Mouse (Mus musculus) intestine, embryonic 15.5 days (tissue): ENCODE data around the gene 6430548M08Rik. TPM values are rescaled to one million over a fixed set of nuclear protein-coding genes. Genes with fewer than 3 reads are reported as not detected.

Experiments used
- ATAC-seq: fragments of 200-750 bp; cut with Nextera tagmentation; 2 replicates; pipeline ENCODE4 v1.8.0; 2017; ENCODE audit warnings: moderate TSS enrichment, moderate library complexity
- H3K27ac ChIP-seq: fragments of 300-500 bp; sonication (generic); 2 replicates; pipeline ENCODE4 v1.5.1; 2015; ENCODE audit warnings: mild to moderate bottlenecking, inconsistent platforms
- H3K27me3 ChIP-seq: fragments of 300-500 bp; sonication (generic); replicated peaks from 2 replicates; pipeline ENCODE4 v1.6.1; 2015; ENCODE audit warnings: inconsistent platforms
- H3K36me3 ChIP-seq: fragments of 300-500 bp; sonication (generic); 2 replicates; pipeline ENCODE4 v1.6.1; 2015; ENCODE audit warnings: inconsistent platforms
- H3K4me1 ChIP-seq: fragments of 300-500 bp; sonication (generic); replicated peaks from 2 replicates; pipeline ENCODE4 v1.6.1; 2015; ENCODE audit warnings: inconsistent platforms
- H3K4me2 ChIP-seq: fragments of 300-500 bp; sonication (generic); replicated peaks from 2 replicates; pipeline ENCODE4 v1.6.1; 2015; ENCODE audit warnings: mild to moderate bottlenecking, inconsistent platforms
- H3K4me3 ChIP-seq: fragments of 300-500 bp; sonication (generic); replicated peaks from 2 replicates; pipeline ENCODE4 v1.5.1; 2015; ENCODE audit warnings: inconsistent platforms
- H3K9ac ChIP-seq: fragments of 300-500 bp; sonication (generic); 2 replicates; pipeline ENCODE4 v1.6.1; 2015; ENCODE audit warnings: inconsistent platforms
- H3K9me3 ChIP-seq: fragments of 300-500 bp; sonication (generic); 2 replicates; pipeline ENCODE4 v1.6.1; 2016; ENCODE audit warnings: inconsistent platforms
- WGBS: fragments of 180-500 bp; shearing (Covaris S2); methylation state at CpG from one replicate; pipeline ENCODE4 v1.1.7; 2015; 5-methylcytosine and 5-hydroxymethylcytosine counted together
- polyA plus RNA-seq: library from polyadenylated mRNA; unstranded; fragments of >200 nt; fragmentation: Nextera tagmentation; extraction: Ambion mirVana; gene quantifications from 2 replicates; pipeline ENCODE4 v1.2.1, GENCODE M21; 2015

The 6430548M08Rik gene
- polyA plus RNA-seq, result 4.7 and 5.8 TPM in 2 replicates

- Histone ChIP-seq H3K4me2 (peak within 1 kb of the TSS; percentile 97), H3K4me1 (peaks cover 13% of the 10 kb centered on the region), H3K9me3 (no peaks in the 10 kb centered on the region), H3K27me3 (peaks cover 17% of the 10 kb centered on the region; the same call in 1 of the 2 replicates), H3K36me3 (no peaks in the 10 kb centered on the region), H3K9ac (peak within 1 kb of the TSS; percentile 71), H3K27ac (peak within 1 kb of the TSS; percentile 92), H3K4me3 (peak within 1 kb of the TSS; percentile 79)
- peak; percentile 96 for ATAC-seq
- WGBS, result under 1% methylated on average over 61 of the region's 61 CpGs
These were observed at the start of gene 6430548M08Rik for GRCm38 (mm10) chr8:120113758-120114255. 6430548M08Rik (plus strand) TSS chr8:120114152.

- Histone ChIP-seq H3K27ac (no peak overlapping the region), H3K4me1 (peaks cover 8% of the 10 kb centered on the region), H3K9me3 (no peaks in the 10 kb centered on the region), H3K4me2 (no peak overlapping the region), H3K9ac (no peak overlapping the region), H3K4me3 (no peak overlapping the region), H3K27me3 (no peaks in the 10 kb centered on the region), H3K36me3 (no peaks in the 10 kb centered on the region)
- 90% methylated on average over 8 of the region's 8 CpGs for WGBS
- no peak for ATAC-seq
These were observed 48.3 kb upstream of the 6430548M08Rik start for GRCm38 (mm10) chr8:120065611-120066010.

DNA sequence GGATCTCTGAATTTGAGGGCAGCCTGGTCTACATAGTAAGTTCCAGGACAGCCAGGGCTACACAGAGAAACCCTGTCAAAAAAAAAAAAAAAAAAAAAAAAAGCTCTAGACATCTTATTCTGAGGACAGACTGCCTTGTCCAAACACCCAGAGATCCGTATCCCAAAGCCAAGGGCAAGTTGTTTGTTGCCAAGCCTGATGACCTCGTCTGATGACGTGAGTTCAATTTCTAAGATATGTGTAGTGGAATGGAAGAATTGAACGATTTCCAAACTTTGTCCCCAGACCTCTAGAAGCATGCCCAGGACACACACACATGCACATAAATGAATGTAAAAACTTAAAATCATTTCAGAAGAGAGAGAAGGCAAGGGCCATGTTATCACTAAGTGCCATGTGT is 47.7 kb upstream of the 6430548M08Rik start:
- Histone ChIP-seq H3K27me3 (no peaks in the 10 kb centered on the region), H3K36me3 (no peaks in the 10 kb centered on the region), H3K9me3 (no peaks in the 10 kb centered on the region), H3K4me3 (no peak overlapping the region), H3K9ac (no peak overlapping the region), H3K4me1 (peaks cover 8% of the 10 kb centered on the region), H3K4me2 (no peak overlapping the region), H3K27ac (no peak overlapping the region)
- 78% methylated on average over 4 of the region's 4 CpGs for WGBS
- no peak for ATAC-seq

DNA sequence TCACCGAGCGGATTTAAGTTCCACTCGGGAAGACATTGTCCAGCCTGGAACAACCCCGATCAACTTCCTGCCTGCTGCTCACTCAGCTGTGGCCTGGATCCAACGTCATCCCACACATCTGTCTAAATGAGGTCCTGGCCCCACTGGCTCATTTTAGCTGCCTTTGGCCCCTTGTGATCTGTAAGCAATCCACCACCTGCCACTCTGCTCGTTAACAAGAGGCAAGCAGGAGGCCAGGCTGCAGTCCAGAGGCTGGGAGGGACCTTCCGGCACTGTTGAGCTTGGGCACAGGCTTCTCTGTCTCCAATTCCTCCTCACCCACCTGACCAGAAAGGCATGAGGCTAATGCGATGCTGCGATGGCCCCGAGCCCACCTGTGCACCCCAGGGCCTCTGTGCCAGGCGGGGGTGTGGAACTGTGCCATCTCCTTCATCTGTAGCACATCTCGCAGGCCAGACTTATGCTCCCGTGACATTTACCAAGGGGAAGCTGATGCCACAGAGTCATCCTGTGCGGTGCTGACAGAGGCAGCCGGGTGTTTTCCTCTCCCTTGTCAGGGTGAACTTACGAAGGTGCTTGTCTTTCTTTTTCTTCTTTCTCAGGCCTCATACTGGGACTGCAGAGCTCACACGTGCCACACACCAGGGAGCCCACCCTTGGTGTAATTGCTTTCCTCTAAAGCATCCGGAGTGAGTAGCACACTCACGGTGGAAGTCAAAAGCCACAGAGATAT is 45.9 kb upstream of the 6430548M08Rik start:
- WGBS, result 51% methylated on average over 19 of the region's 19 CpGs
- Histone ChIP-seq H3K36me3 (no peaks in the 10 kb centered on the region), H3K4me1 (peaks cover 7% of the 10 kb centered on the region), H3K27ac (no peak overlapping the region), H3K27me3 (no peaks in the 10 kb centered on the region), H3K9me3 (no peaks in the 10 kb centered on the region), H3K4me2 (no peak overlapping the region), H3K4me3 (no peak overlapping the region), H3K9ac (no peak overlapping the region)
- ATAC-seq, result no peak

- WGBS, result 27% methylated on average over 4 of the region's 4 CpGs
- H3K36me3 ChIP-seq, result no peaks in the 10 kb centered on the region
- no peak overlapping the region for H3K4me2 ChIP-seq
- peak; percentile 70 for ATAC-seq
- H3K27me3 ChIP-seq, result no peaks in the 10 kb centered on the region
- no peak overlapping the region for H3K9ac ChIP-seq
- peaks cover 6% of the 10 kb centered on the region for H3K4me1 ChIP-seq
- H3K4me3 ChIP-seq, result no peak overlapping the region
- no peak overlapping the region for H3K27ac ChIP-seq
- H3K9me3 ChIP-seq, result no peaks in the 10 kb centered on the region
These were observed 42.3 kb upstream of the 6430548M08Rik start for GRCm38 (mm10) chr8:120071684-120072083.

DNA sequence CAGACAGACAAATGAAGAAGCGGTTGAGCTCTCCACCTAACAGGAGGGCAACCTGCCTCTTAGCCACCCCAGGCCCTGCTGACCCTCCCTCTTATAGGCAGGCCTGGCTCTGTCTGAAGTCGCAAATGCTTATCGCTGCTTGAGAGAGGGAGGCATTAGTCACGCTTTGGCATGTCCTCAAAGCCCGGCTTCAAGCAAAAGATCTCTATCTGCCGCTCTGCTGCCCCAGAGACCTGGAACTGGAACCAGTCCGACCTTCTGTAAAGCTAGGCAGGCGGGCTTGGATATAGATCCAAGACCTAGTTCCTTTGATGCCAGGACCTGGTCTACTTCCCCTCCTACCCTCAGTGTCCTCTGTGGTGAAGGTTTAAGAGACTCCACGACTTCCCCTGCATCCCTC is 41.7 kb upstream of the 6430548M08Rik start:
- H3K27ac ChIP-seq, result no peak overlapping the region
- H3K9me3 ChIP-seq, result no peaks in the 10 kb centered on the region
- ATAC-seq, result no peak
- H3K4me2 ChIP-seq, result no peak overlapping the region
- no peak overlapping the region for H3K4me3 ChIP-seq
- H3K9ac ChIP-seq, result no peak overlapping the region
- no peaks in the 10 kb centered on the region for H3K27me3 ChIP-seq
- no peaks in the 10 kb centered on the region for H3K36me3 ChIP-seq
- 67% methylated on average over 9 of the region's 9 CpGs for WGBS
- peaks cover 6% of the 10 kb centered on the region for H3K4me1 ChIP-seq

GRCm38 (mm10) chr8:120072827-120073226 is 41.1 kb upstream of the 6430548M08Rik start:
- H3K4me3 ChIP-seq, result no peak overlapping the region
- WGBS, result 71% methylated on average over 8 of the region's 8 CpGs
- no peaks in the 10 kb centered on the region for H3K36me3 ChIP-seq
- no peak overlapping the region for H3K27ac ChIP-seq
- H3K27me3 ChIP-seq, result no peaks in the 10 kb centered on the region
- peaks cover 6% of the 10 kb centered on the region for H3K4me1 ChIP-seq
- H3K4me2 ChIP-seq, result no peak overlapping the region
- no peaks in the 10 kb centered on the region for H3K9me3 ChIP-seq
- ATAC-seq, result no peak
- H3K9ac ChIP-seq, result no peak overlapping the region

DNA sequence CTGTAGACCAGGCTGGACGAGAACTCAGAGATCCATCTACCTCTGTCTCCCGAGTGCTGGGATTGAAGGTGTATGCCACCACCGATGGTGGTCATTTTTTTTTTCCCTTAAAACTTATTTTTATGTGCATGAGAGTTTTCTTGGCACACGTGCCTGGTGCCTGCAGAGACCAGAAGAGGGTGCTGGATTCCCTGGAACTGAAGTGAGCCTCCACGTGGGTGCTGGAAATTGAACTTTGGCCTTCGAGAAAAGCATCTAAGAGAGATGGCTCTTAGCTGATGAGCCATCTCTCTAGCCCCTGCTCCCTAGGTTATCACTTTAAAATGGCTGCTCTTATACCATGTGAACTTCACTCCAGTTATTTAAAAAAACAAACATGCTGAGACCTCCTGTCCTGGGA is 39.4 kb upstream of the 6430548M08Rik start:
- Histone ChIP-seq H3K9me3 (no peaks in the 10 kb centered on the region), H3K4me2 (no peak overlapping the region), H3K27ac (no peak overlapping the region), H3K4me3 (no peak overlapping the region), H3K9ac (no peak overlapping the region), H3K36me3 (no peaks in the 10 kb centered on the region), H3K4me1 (peaks cover 4% of the 10 kb centered on the region; the same call in 1 of the 2 replicates), H3K27me3 (no peaks in the 10 kb centered on the region)
- ATAC-seq, result no peak
- WGBS, result 69% methylated on average over 6 of the region's 6 CpGs

DNA sequence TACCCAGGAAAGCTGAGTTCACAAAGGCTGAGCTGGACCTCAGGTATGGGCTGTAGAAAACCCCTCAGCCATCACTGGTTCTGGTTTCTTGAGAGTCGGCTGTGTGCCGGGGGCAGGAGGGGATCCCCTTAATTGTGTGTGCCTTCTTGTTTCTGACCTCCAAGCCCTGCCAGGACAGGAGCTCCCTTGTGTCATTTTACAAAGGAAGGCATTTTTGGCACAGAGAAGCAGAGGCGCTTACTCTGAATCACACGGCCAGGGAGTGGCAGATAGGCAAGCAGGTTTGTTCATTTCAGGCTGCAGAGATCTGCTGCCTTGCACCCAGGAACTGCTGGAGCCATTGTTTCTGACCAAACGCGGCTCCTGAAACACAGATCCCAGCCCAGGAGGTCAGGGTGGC is 38.6 kb upstream of the 6430548M08Rik start:
- H3K27me3 ChIP-seq, result no peaks in the 10 kb centered on the region
- H3K4me1 ChIP-seq, result peaks cover 4% of the 10 kb centered on the region; the same call in 1 of the 2 replicates
- no peak overlapping the region for H3K4me2 ChIP-seq
- no peak overlapping the region for H3K27ac ChIP-seq
- ATAC-seq, result no peak
- WGBS, result 61% methylated on average over 6 of the region's 6 CpGs
- no peaks in the 10 kb centered on the region for H3K36me3 ChIP-seq
- H3K9ac ChIP-seq, result no peak overlapping the region
- H3K9me3 ChIP-seq, result no peaks in the 10 kb centered on the region
- H3K4me3 ChIP-seq, result no peak overlapping the region

DNA sequence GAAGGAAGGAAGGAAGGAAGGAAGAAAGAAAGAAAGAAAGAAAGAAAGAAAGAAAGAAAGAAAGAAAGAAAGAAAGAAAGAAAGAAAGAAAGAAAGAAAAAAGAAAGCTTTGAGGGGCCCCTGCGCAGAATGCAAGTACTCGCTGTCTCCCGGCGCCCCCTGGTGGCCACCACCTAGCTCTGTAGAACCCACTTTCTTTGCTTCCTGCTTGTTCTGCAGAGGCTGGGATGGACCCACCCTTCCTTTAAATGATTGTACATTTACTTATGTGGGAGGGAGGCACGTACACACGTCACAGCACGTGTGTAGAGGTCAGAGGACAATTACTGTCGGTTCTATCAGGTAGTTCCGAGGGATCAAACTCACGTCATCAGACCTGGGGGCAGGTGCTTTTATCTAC is 35.9 kb upstream of the 6430548M08Rik start:
- no peaks in the 10 kb centered on the region for H3K27me3 ChIP-seq
- H3K9me3 ChIP-seq, result no peaks in the 10 kb centered on the region
- WGBS, result 11% methylated on average over 10 of the region's 10 CpGs
- peak overlapping the region; percentile 31; the same call in 1 of the 2 replicates for H3K4me2 ChIP-seq
- no peak overlapping the region for H3K4me3 ChIP-seq
- H3K9ac ChIP-seq, result no peak overlapping the region
- H3K4me1 ChIP-seq, result 0 out of 2 replicates have a peak, but pooled peaks cover 4% of the 10 kb centered on the region
- peaks cover 6% of the 10 kb centered on the region for H3K36me3 ChIP-seq
- no peak overlapping the region for H3K27ac ChIP-seq
- ATAC-seq, result peak; percentile 80

- no peak for ATAC-seq
- no peak overlapping the region for H3K27ac ChIP-seq
- 65% methylated on average over 5 of the region's 5 CpGs for WGBS
- H3K4me1 ChIP-seq, result 0 out of 2 replicates have a peak, but pooled peaks cover 4% of the 10 kb centered on the region
- no peaks in the 10 kb centered on the region for H3K9me3 ChIP-seq
- H3K4me3 ChIP-seq, result no peak overlapping the region
- no peaks in the 10 kb centered on the region for H3K27me3 ChIP-seq
- peaks cover 10% of the 10 kb centered on the region for H3K36me3 ChIP-seq
- no peak overlapping the region for H3K4me2 ChIP-seq
- no peak overlapping the region for H3K9ac ChIP-seq
These were observed 34.6 kb upstream of the 6430548M08Rik start for GRCm38 (mm10) chr8:120079361-120079760.

GRCm38 (mm10) chr8:120083261-120083660 is 30.7 kb upstream of the 6430548M08Rik start:
- Histone ChIP-seq H3K27ac (no peak overlapping the region), H3K27me3 (no peaks in the 10 kb centered on the region), H3K9ac (no peak overlapping the region), H3K9me3 (no peaks in the 10 kb centered on the region), H3K4me3 (no peak overlapping the region), H3K36me3 (peaks cover 35% of the 10 kb centered on the region), H3K4me2 (no peak overlapping the region), H3K4me1 (0 out of 2 replicates have a peak, but pooled peaks cover 2% of the 10 kb centered on the region)
- ATAC-seq, result no peak
- WGBS, result 93% methylated on average over 8 of the region's 8 CpGs

GRCm38 (mm10) chr8:120084783-120085182 is 29.2 kb upstream of the 6430548M08Rik start:
- no peak overlapping the region for H3K4me3 ChIP-seq
- H3K9ac ChIP-seq, result no peak overlapping the region
- ATAC-seq, result no peak
- no peaks in the 10 kb centered on the region for H3K4me1 ChIP-seq
- no peak overlapping the region for H3K27ac ChIP-seq
- no peak overlapping the region for H3K4me2 ChIP-seq
- WGBS, result 94% methylated on average over 8 of the region's 8 CpGs
- no peaks in the 10 kb centered on the region for H3K9me3 ChIP-seq
- no peaks in the 10 kb centered on the region for H3K27me3 ChIP-seq
- H3K36me3 ChIP-seq, result peaks cover 35% of the 10 kb centered on the region
